Mouse (Mus musculus) ZHBTc4 (cell line): ENCODE results near the gene Batf3.
A peak's percentile ranks its signal among the peaks of the same experiment; 100 is the strongest.

Experiments used
- DNase-seq: peaks from one replicate; pipeline ENCODE4 v3.0.0-alpha.2; 2011; ENCODE audit warnings: low read depth, low spot score

Gene Batf3

GRCm38 (mm10) chr1:191131692-191132091, 34.0 kb downstream of the Batf3 start:
- no peak for DNase-seq

- no peak for DNase-seq
Measured at GRCm38 (mm10) chr1:191132240-191132639, 34.6 kb downstream of the Batf3 start.

DNA sequence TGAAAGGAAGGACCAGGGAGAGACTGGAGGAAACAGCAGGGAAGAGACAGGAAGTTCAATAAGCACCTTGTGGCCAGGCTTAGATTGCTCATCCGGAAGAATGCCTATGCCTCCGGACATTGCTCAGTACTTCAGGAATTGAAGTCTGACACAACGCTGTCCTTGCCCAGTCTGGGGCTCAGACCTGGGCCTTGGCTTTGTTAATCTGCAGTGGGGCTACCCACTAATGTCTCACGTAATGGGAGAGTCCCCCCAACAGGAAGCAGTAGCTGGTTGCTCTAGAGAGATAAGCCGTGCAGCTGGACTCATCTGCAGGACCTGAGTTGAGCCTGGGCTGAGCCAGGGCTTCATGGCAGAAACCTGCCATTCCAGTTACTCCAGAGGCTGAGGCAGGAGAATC, 35.3 kb downstream of the Batf3 start:
- no peak for DNase-seq

DNA sequence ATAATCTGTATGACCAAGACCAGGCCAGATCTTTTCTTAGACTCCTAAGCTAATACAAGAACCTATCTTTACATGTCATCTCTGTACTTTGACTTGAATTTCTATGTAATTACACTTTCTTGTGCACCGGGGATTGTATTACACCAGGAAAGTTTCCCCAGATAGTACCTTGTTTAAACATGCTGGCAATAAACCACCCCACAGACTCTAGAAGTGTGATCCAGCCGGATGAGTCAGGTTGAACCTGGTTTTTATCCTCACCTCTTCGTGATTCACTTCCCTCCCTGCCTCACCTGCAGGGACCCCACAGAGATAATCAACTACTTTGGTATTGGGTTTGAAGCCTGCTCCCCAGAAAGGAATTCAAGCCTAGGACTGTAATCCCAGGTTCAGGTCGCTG, 37.8 kb downstream of the Batf3 start:
- DNase-seq: no peak

DNA sequence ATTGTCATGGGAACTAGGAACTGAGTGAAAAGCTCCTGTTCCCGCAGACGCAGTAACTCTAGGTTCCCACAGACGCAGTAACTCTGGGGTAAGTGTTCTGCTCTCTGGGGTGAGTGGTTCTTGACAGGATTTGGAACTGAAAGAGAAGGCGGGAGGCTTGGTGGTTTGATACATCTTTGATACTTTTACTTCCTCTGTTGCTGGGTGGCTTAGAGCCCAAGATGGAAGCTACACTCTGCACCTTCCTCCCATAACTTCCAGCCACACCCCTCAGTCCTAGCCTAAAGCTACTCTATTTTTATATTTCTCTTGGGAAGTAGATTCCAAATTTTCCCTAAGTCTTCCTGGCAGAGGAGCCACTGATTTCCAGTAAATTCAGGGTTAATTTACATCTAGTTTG, 40.8 kb downstream of the Batf3 start:
- DNase-seq: no peak

- DNase-seq: peak; percentile 61
Measured at GRCm38 (mm10) chr1:191138874-191139495, 41.3 kb downstream of the Batf3 start.

DNA sequence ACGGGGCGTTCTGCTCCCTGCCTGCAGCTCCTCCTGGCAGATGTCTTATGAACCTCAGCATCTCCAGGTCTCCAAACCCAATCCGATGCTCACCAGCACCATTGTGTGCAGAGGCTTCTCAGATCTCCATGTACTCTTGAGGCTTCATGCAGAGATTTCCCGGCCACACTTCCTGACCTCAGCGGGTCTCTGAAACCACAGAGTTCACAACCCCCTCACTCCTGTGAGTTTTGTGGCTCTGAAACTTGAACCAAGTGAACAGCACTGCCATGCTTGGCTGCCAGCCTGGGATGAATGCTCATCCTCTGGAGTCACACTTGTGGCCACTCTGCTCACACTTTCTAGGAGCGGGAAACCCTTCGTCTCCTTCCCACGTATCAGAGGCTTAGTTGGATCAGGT, 43.3 kb downstream of the Batf3 start:
- no peak for DNase-seq

GRCm38 (mm10) chr1:191149489-191149888, 51.8 kb downstream of the Batf3 start:
- DNase-seq: peak; percentile 21

DNA sequence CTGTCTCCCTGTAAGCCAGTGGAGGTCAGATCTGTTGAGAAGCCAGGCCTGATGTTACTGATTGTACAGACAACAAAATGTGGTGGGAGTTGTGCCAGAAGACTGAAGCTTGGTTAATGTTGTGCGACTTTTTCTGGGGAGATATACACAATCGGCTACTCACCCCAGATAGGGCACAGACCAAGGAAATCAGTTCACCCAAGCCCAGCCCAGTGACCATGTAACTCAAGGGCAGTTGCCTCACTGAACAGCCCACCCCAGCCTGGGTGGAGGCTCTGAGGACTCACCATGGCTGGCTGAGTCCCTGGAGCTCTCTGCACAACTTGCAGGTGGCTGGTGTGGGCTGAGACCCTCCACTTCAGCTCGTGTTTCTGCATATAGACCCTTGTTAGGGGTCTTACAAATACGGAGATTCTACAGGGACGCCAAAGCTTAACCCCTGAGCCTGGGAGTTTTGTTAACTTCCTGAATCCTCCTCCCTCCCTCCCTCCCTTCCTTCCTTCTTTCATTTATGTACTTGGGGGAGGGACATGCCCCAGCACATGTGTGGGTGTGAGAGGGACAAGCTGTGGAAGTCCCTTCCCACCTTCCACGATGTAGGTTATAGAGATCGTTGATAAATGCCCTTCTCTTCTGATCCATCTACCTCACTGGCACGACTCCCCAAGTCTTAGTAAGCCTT, 53.4 kb downstream of the Batf3 start:
- DNase-seq: no peak

- peak; percentile 68 for DNase-seq
Measured at GRCm38 (mm10) chr1:191153052-191153451, 55.4 kb downstream of the Batf3 start.

- no peak for DNase-seq
Measured at GRCm38 (mm10) chr1:191154314-191154713, 56.7 kb downstream of the Batf3 start.
